Comparison of ENCODE assay signal across 8 mouse cellular contexts in genomic region chr3:87909874-87910273, GRCm38 (mm10). TPM values are rescaled to one million over a fixed set of nuclear protein-coding genes. Genes with fewer than 3 reads are reported as not detected.
DNase-seq lines count a peak whose midpoint lies in the region; ATAC-seq and TF ChIP-seq lines count a peak whose summit lies in the region.

No protein-coding gene starts in this region.

- no peak for TF ChIP-seq EP300 in MEL (IDR thresholded peaks at IDR 0.05; ENCODE audit: low read depth in 1 of 2, low read length in 2 of 2)
- TF ChIP-seq EP300 in heart, postnatal 0 days (IDR thresholded peaks at IDR 0.05; ENCODE audit: low read depth): no peak

- peak overlapping the region; percentile 65 for H3K9ac ChIP-seq in heart, embryonic 11.5 days (ENCODE audit: low read depth, low read length)
- peak overlapping the region; percentile 97 for H3K9ac ChIP-seq in MEL (ENCODE audit: control insufficient read depth, low read depth, low read length, poor library complexity, severe bottlenecking)
- H3K9ac ChIP-seq in heart, postnatal 0 days (replicated peaks; ENCODE audit: low read depth, low read length): peak overlapping the region; percentile 44; the same call in 1 of the 2 replicates
- peak overlapping the region; percentile 36 for H3K9ac ChIP-seq in lung, embryonic 15.5 days

- 6% methylated on average over 4 of the region's 4 CpGs for WGBS in heart, embryonic 11.5 days (ENCODE audit: insufficient replicate concordance)
- 12% methylated on average over 4 of the region's 4 CpGs for WGBS in heart, postnatal 0 days
- WGBS in lung, embryonic 15.5 days: 11% methylated on average over 4 of the region's 4 CpGs

- H3K79me2 ChIP-seq in MEL (ENCODE audit: control insufficient read depth, insufficient read depth, low read length, poor library complexity): peaks cover 76% of the 10 kb centered on the region

- peaks cover 33% of the 10 kb centered on the region for H3K4me1 ChIP-seq in heart, embryonic 11.5 days (ENCODE audit: control insufficient read depth, insufficient read depth, low read length)
- peaks cover 0 to 33% of the 10 kb centered on the region in 2 experiments; a peak in 3 of 4 replicates for H3K4me1 ChIP-seq in MEL (ENCODE audit: control insufficient read depth in 1 of 2, insufficient read depth in 2 of 2, low read length in 2 of 2)
- peaks cover 36% of the 10 kb centered on the region for H3K4me1 ChIP-seq in heart, postnatal 0 days (ENCODE audit: control insufficient read depth, insufficient read depth)
- peaks cover 41% of the 10 kb centered on the region for H3K4me1 ChIP-seq in lung, embryonic 15.5 days

- H3K4me3 ChIP-seq in heart, embryonic 11.5 days (ENCODE audit: low read depth, low read length): peak overlapping the region; percentile 45
- peak overlapping the region in 1 of 2 experiments; percentile 82; a peak in 1 of 4 replicates for H3K4me3 ChIP-seq in MEL (ENCODE audit: control insufficient read depth in 1 of 2, insufficient read depth in 1 of 2, low read depth in 2 of 2, low read length in 2 of 2)
- peak overlapping the region; percentile 55; the same call in 1 of the 2 replicates for H3K4me3 ChIP-seq in heart, postnatal 0 days (ENCODE audit: low read depth, low read length)
- H3K4me3 ChIP-seq in lung, embryonic 15.5 days: peak overlapping the region; percentile 40

- no peaks in the 10 kb centered on the region for H3K9me3 ChIP-seq in heart, embryonic 11.5 days (replicated peaks; ENCODE audit: control insufficient read depth, low read length)
- H3K9me3 ChIP-seq in MEL (replicated peaks; ENCODE audit: insufficient read depth, low read length): no peaks in the 10 kb centered on the region
- no peaks in the 10 kb centered on the region for H3K9me3 ChIP-seq in heart, postnatal 0 days (replicated peaks; ENCODE audit: control insufficient read depth, low read length)
- no peaks in the 10 kb centered on the region for H3K9me3 ChIP-seq in lung, embryonic 15.5 days

- ATAC-seq in heart, embryonic 11.5 days (replicated peaks; ENCODE audit: insufficient number of reproducible peaks, low FRiP score, low TSS enrichment): no peak
- ATAC-seq in heart, postnatal 0 days (ENCODE audit: insufficient read depth, low read depth): no peak
- ATAC-seq in lung, embryonic 15.5 days (ENCODE audit: borderline replicate concordance, extremely low read depth, low FRiP score, low TSS enrichment): no peak

- peak overlapping the region; percentile 94 for H3K4me2 ChIP-seq in heart, embryonic 11.5 days
- H3K4me2 ChIP-seq in heart, postnatal 0 days (ENCODE audit: low read depth, low read length): peak overlapping the region; percentile 52
- H3K4me2 ChIP-seq in lung, embryonic 15.5 days: peak overlapping the region; percentile 74

- DNase-seq in heart, adult 8-10 months (ENCODE audit: low spot score): no peak
- DNase-seq in MEL (ENCODE audit: low read depth, low spot score): no peak
- no peak for DNase-seq in heart, postnatal 0 days (ENCODE audit: low spot score)
- DNase-seq in right cerebral cortex, adult 2 months (ENCODE audit: low spot score in 2 of 2): no peak
- no peak for DNase-seq in retina, embryonic 14.5 days (ENCODE audit: low spot score)
- no peak for DNase-seq in urinary bladder, adult 18-20 months (ENCODE audit: low spot score in 2 of 2)

- H3K27me3 ChIP-seq in heart, embryonic 11.5 days (ENCODE audit: control insufficient read depth, insufficient read depth, low read length): no peaks in the 10 kb centered on the region
- no peaks in the 10 kb centered on the region for H3K27me3 ChIP-seq in MEL (ENCODE audit: control insufficient read depth in 1 of 2, insufficient read depth in 2 of 2, low read length in 2 of 2)
- no peaks in the 10 kb centered on the region for H3K27me3 ChIP-seq in heart, postnatal 0 days (ENCODE audit: control insufficient read depth, insufficient read depth, low read length)
- no peaks in the 10 kb centered on the region for H3K27me3 ChIP-seq in lung, embryonic 15.5 days

- H3K27ac ChIP-seq in heart, embryonic 11.5 days (ENCODE audit: low read depth, low read length): peak overlapping the region; percentile 81
- peak overlapping the region; percentile 27 for H3K27ac ChIP-seq in MEL (ENCODE audit: control insufficient read depth, low read depth, low read length)
- peak overlapping the region; percentile 96 for H3K27ac ChIP-seq in heart, postnatal 0 days (ENCODE audit: low read depth)
- H3K27ac ChIP-seq in lung, embryonic 15.5 days: peak overlapping the region; percentile 96

- TF ChIP-seq RAD21 in MEL (IDR thresholded peaks at IDR 0.05; ENCODE audit: low read depth, low read length): no peak

- no peak for TF ChIP-seq CTCF in MEL (IDR thresholded peaks at IDR 0.05 in 2 of 3, conservative IDR thresholded peaks at IDR 0.05 in 1 of 3; ENCODE audit: control insufficient read depth in 1 of 3, insufficient read depth in 1 of 3, low read depth in 2 of 3, low read length in 3 of 3, poor library complexity in 1 of 3, severe bottlenecking in 1 of 3)
- TF ChIP-seq CTCF in heart, postnatal 0 days (IDR thresholded peaks at IDR 0.05; ENCODE audit: low read depth): no peak

- no peak for TF ChIP-seq POLR2A in MEL (IDR thresholded peaks at IDR 0.05; ENCODE audit: control insufficient read depth in 1 of 2, insufficient read depth in 1 of 2, low read depth in 1 of 2, low read length in 2 of 2, poor library complexity in 1 of 2)

- peaks cover 8% of the 10 kb centered on the region; the same call in 1 of the 2 replicates for H3K36me3 ChIP-seq in heart, embryonic 11.5 days (ENCODE audit: control insufficient read depth, insufficient read depth, low read length)
- H3K36me3 ChIP-seq in MEL (ENCODE audit: control insufficient read depth in 1 of 2, insufficient read depth in 2 of 2, low read length in 2 of 2): peaks cover 13 to 50% of the 10 kb centered on the region in 2 experiments
- H3K36me3 ChIP-seq in heart, postnatal 0 days (replicated peaks; ENCODE audit: control insufficient read depth, insufficient read depth, low read length): peaks cover 21% of the 10 kb centered on the region
- H3K36me3 ChIP-seq in lung, embryonic 15.5 days: peaks cover 22% of the 10 kb centered on the region

TF ChIP-seq in MEL, 35 proteins besides CTCF, POLR2A, EP300 and RAD21 (continues in another document):
- TF ChIP-seq GATA1 (IDR thresholded peaks at IDR 0.05; ENCODE audit: low read depth, low read length) (no peak), MAZ (IDR thresholded peaks at IDR 0.05; ENCODE audit: low read depth, low read length) (no peak)

RNA-seq across cellular contexts. Expression of gene Hdgf, which starts 3.8 kb away (rescaled TPM):
- 172 and 179 TPM in 2 replicates for polyA plus RNA-seq in heart, embryonic 11.5 days (2014; fragmentation: Nextera tagmentation; extraction: Ambion mirVana)
- 100 to 1,000 TPM; 109 to 118 (median 117) TPM for total RNA-seq in heart, adult 8-10 months (2022)
- total RNA-seq in MEL (2012; rRNA removed): 505 and 519 TPM in 2 replicates
- polyA plus RNA-seq in MEL (2012; ENCODE audit: insufficient read depth in 1 of 2, insufficient read length in 2 of 2, low read depth in 1 of 2, low replicate concordance in 2 of 2, missing spikeins in 1 of 2): 1,000 to 10,000 TPM in 1 of 2 experiments, 100 to 1,000 TPM in 1; 369 to 1,503 TPM
- 62.1 and 79.7 TPM in 2 replicates for total RNA-seq in heart, postnatal 0 days (2014; rRNA removed; ENCODE audit: low replicate concordance)
- 81.0 and 83.8 TPM in 2 replicates for polyA plus RNA-seq in heart, postnatal 0 days (2015; fragmentation: Nextera tagmentation; extraction: Ambion mirVana)
- polyA plus RNA-seq in lung, embryonic 15.5 days (2015; fragmentation: Nextera tagmentation; extraction: Ambion mirVana): 258 and 260 TPM in 2 replicates

RNA-seq across cellular contexts. Expression of gene Mrpl24, which starts 9.4 kb away (rescaled TPM):
- 67.3 and 68.2 TPM in 2 replicates for polyA plus RNA-seq in heart, embryonic 11.5 days (2014; fragmentation: Nextera tagmentation; extraction: Ambion mirVana)
- total RNA-seq in heart, adult 8-10 months (2022): 10 to 100 TPM; 73.5 to 80.6 (median 77.1) TPM
- total RNA-seq in MEL (2012; rRNA removed): 59.5 and 66.2 TPM in 2 replicates
- polyA plus RNA-seq in MEL (2012; ENCODE audit: insufficient read depth in 1 of 2, insufficient read length in 2 of 2, low read depth in 1 of 2, low replicate concordance in 2 of 2, missing spikeins in 1 of 2): 10 to 100 TPM in 1 of 2 experiments, not detected in 1; 77.3 TPM
- 53.9 and 57.1 TPM in 2 replicates for total RNA-seq in heart, postnatal 0 days (2014; rRNA removed; ENCODE audit: low replicate concordance)
- 62.3 and 67.2 TPM in 2 replicates for polyA plus RNA-seq in heart, postnatal 0 days (2015; fragmentation: Nextera tagmentation; extraction: Ambion mirVana)
- polyA plus RNA-seq in lung, embryonic 15.5 days (2015; fragmentation: Nextera tagmentation; extraction: Ambion mirVana): 70.5 and 70.9 TPM in 2 replicates

RNA-seq across cellular contexts. Expression of gene Isg20l2, which starts 20.2 kb away (rescaled TPM):
- polyA plus RNA-seq in heart, embryonic 11.5 days (2014; fragmentation: Nextera tagmentation; extraction: Ambion mirVana): 25.0 and 30.2 TPM in 2 replicates
- 1 to 10 TPM; 9.0 to 9.8 (median 9.7) TPM for total RNA-seq in heart, adult 8-10 months (2022)
- total RNA-seq in MEL (2012; rRNA removed): 61.4 and 71.8 TPM in 2 replicates
- 10 to 100 TPM in 1 of 2 experiments, not detected in 1; 45.0 TPM for polyA plus RNA-seq in MEL (2012; ENCODE audit: insufficient read depth in 1 of 2, insufficient read length in 2 of 2, low read depth in 1 of 2, low replicate concordance in 2 of 2, missing spikeins in 1 of 2)
- total RNA-seq in heart, postnatal 0 days (2014; rRNA removed; ENCODE audit: low replicate concordance): 8.2 and 24.0 TPM in 2 replicates
- polyA plus RNA-seq in heart, postnatal 0 days (2015; fragmentation: Nextera tagmentation; extraction: Ambion mirVana): 14.2 and 16.2 TPM in 2 replicates
- polyA plus RNA-seq in lung, embryonic 15.5 days (2015; fragmentation: Nextera tagmentation; extraction: Ambion mirVana): 60.1 and 63.0 TPM in 2 replicates

RNA-seq across cellular contexts. Expression of gene Rrnad1, which starts 20.6 kb away (rescaled TPM):
- polyA plus RNA-seq in heart, embryonic 11.5 days (2014; fragmentation: Nextera tagmentation; extraction: Ambion mirVana): 14.3 and 14.9 TPM in 2 replicates
- 1 to 10 TPM; 4.6 to 6.7 (median 5.3) TPM for total RNA-seq in heart, adult 8-10 months (2022)
- total RNA-seq in MEL (2012; rRNA removed): 8.9 and 10.9 TPM in 2 replicates
- polyA plus RNA-seq in MEL (2012; ENCODE audit: insufficient read depth in 1 of 2, insufficient read length in 2 of 2, low read depth in 1 of 2, low replicate concordance in 2 of 2, missing spikeins in 1 of 2): 10 to 100 TPM in 1 of 2 experiments, not detected in 1; 21.1 TPM
- total RNA-seq in heart, postnatal 0 days (2014; rRNA removed; ENCODE audit: low replicate concordance): 14.5 and 56.8 TPM in 2 replicates
- polyA plus RNA-seq in heart, postnatal 0 days (2015; fragmentation: Nextera tagmentation; extraction: Ambion mirVana): 7.9 and 8.0 TPM in 2 replicates
- polyA plus RNA-seq in lung, embryonic 15.5 days (2015; fragmentation: Nextera tagmentation; extraction: Ambion mirVana): 18.3 and 18.5 TPM in 2 replicates

RNA-seq across cellular contexts. Expression of gene Prcc, which starts 24.5 kb away (rescaled TPM):
- polyA plus RNA-seq in heart, embryonic 11.5 days (2014; fragmentation: Nextera tagmentation; extraction: Ambion mirVana): 14.1 and 14.5 TPM in 2 replicates
- 10 to 100 TPM; 40.7 to 49.8 (median 45.6) TPM for total RNA-seq in heart, adult 8-10 months (2022)
- 43.2 and 47.0 TPM in 2 replicates for total RNA-seq in MEL (2012; rRNA removed)
- 10 to 100 TPM in 1 of 2 experiments, not detected in 1; 65.9 TPM for polyA plus RNA-seq in MEL (2012; ENCODE audit: insufficient read depth in 1 of 2, insufficient read length in 2 of 2, low read depth in 1 of 2, low replicate concordance in 2 of 2, missing spikeins in 1 of 2)
- total RNA-seq in heart, postnatal 0 days (2014; rRNA removed; ENCODE audit: low replicate concordance): 55.6 and 68.6 TPM in 2 replicates
- 10.0 and 12.1 TPM in 2 replicates for polyA plus RNA-seq in heart, postnatal 0 days (2015; fragmentation: Nextera tagmentation; extraction: Ambion mirVana)
- 12.1 and 12.3 TPM in 2 replicates for polyA plus RNA-seq in lung, embryonic 15.5 days (2015; fragmentation: Nextera tagmentation; extraction: Ambion mirVana)

Comparison
In these comparisons a context has a peak if more than half of its experiments do, and no peak if none do; other contexts are left out.
1. H3K27ac ChIP-seq: peak in every context shown above with its lines; median percentile 96 in heart, postnatal 0 days; 96 in lung, embryonic 15.5 days; 81 in heart, embryonic 11.5 days; 27 in MEL.
2. H3K9ac ChIP-seq: peak in every context shown above with its lines; median percentile 97 in MEL; 65 in heart, embryonic 11.5 days; 44 in heart, postnatal 0 days; 36 in lung, embryonic 15.5 days.